Comparison of ENCODE assay signal across 9 mouse cellular contexts in the genomic region with DNA sequence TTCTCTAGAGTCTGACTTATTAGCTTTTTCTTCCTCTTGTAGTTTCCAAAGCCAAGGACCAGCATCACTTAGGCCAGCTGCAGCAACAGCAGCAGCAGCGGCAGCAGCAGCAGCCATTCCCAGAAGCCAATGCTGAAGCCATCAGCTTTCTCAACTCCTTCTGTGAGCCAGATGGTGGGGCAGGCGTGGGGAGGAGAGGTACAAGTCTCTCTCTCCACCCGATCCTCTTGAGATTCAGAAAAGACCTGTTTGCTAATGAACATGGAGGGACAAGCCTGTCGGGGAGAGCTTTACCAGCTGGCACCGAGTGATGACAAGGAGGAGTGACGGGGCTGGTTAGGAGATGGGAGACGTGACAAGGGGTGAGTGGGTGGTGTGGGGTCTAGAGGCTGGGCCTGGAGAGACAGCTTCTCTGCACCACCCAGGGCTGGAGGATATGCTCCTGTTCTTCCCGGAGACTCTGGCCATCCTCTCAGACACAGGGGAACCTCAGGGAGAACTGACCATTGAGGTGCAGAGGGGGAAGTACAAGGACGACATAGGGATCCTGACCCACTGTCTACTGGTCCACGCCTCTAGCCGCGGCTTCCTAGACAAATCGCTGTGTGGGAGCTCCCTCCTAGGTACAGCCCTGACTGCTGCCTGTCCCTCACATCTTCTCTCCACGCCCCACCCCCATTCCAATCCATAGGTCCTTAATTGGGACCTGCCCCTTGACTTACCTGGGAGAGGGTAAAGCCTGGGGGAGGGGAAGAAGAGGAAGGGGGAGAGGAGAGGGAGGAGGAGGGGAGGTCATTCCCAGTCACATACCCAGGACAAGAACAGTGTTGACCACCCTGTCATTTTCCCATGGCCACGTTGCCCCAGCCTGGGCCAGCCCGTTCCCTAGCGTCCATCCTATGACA. TPM values are rescaled to one million over a fixed set of nuclear protein-coding genes. Genes with fewer than 3 reads are reported as not detected.
DNase-seq lines count a peak whose midpoint lies in the region; ATAC-seq and TF ChIP-seq lines count a peak whose summit lies in the region.
"Had no signal": no experiment of that assay in that cellular context is flagged by ENCODE, and none has a peak within 500 bp of the region (broad histone marks: within the 10 kb centered on the region; RNA-seq: fewer than 3 reads in every experiment).

No protein-coding gene starts in this region.

- 70% methylated on average over 17 of the region's 17 CpGs for WGBS in forebrain, embryonic 15.5 days
- WGBS in forebrain, embryonic 13.5 days = 69% methylated on average over 17 of the region's 17 CpGs
- WGBS in kidney, embryonic 16.5 days = 63% methylated on average over 17 of the region's 17 CpGs
- WGBS in limb, embryonic 10.5 days = 69% methylated on average over 17 of the region's 17 CpGs

- H3K9me3 ChIP-seq in forebrain, embryonic 15.5 days = no peaks in the 10 kb centered on the region
- no peaks in the 10 kb centered on the region for H3K9me3 ChIP-seq in forebrain, embryonic 13.5 days (replicated peaks)
- H3K9me3 ChIP-seq in kidney, embryonic 16.5 days (ENCODE audit: low read length) = no peaks in the 10 kb centered on the region
- H3K9me3 ChIP-seq in E14TG2a.4 (ENCODE audit: low read length) = no peaks in the 10 kb centered on the region
- H3K9me3 ChIP-seq in limb, embryonic 10.5 days (replicated peaks) = no peaks in the 10 kb centered on the region
- H3K9me3 ChIP-seq: midbrain, embryonic 12.5 days had no signal

- no peak overlapping the region for H3K4me2 ChIP-seq in forebrain, embryonic 15.5 days (replicated peaks)
- no peak overlapping the region for H3K4me2 ChIP-seq in forebrain, embryonic 13.5 days
- peak overlapping the region; percentile 14; the same call in 1 of the 2 replicates for H3K4me2 ChIP-seq in kidney, embryonic 16.5 days (replicated peaks; ENCODE audit: low read depth, low read length)
- H3K4me2 ChIP-seq: midbrain, embryonic 12.5 days had no signal

- no peak overlapping the region for H3K27ac ChIP-seq in forebrain, embryonic 15.5 days (replicated peaks)
- H3K27ac ChIP-seq in forebrain, embryonic 13.5 days = no peak overlapping the region
- H3K27ac ChIP-seq in kidney, embryonic 16.5 days (ENCODE audit: low read length) = no peak overlapping the region
- H3K27ac ChIP-seq in limb, embryonic 10.5 days = peak overlapping the region; percentile 54
- H3K27ac ChIP-seq: midbrain, embryonic 12.5 days had no signal

- peak; percentile 57; the same call in 1 of the 2 replicates for ATAC-seq in forebrain, embryonic 15.5 days (replicated peaks)
- no peak for ATAC-seq in forebrain, embryonic 13.5 days
- ATAC-seq in kidney, embryonic 16.5 days (ENCODE audit: low FRiP score, low TSS enrichment) = peak; percentile 37; the same call in 1 of the 2 replicates

- DNase-seq in kidney, adult 8-10 months = no peak
- DNase-seq in limb, embryonic 10.5 days (ENCODE audit: low spot score) = no peak
- no peak for DNase-seq in thymus, postnatal 36 days
- no peak for DNase-seq in spleen, postnatal 14 days (ENCODE audit: low spot score in 2 of 2)

- no peak overlapping the region for H3K4me3 ChIP-seq in forebrain, embryonic 15.5 days
- H3K4me3 ChIP-seq in forebrain, embryonic 13.5 days = no peak overlapping the region
- no peak overlapping the region for H3K4me3 ChIP-seq in kidney, embryonic 16.5 days (ENCODE audit: low read length)
- H3K4me3 ChIP-seq in E14TG2a.4 (replicated peaks; ENCODE audit: low read length) = peak overlapping the region; percentile 23
- no peak overlapping the region for H3K4me3 ChIP-seq in limb, embryonic 10.5 days
- H3K4me3 ChIP-seq: midbrain, embryonic 12.5 days had no signal

- peaks cover 6% of the 10 kb centered on the region; the same call in 1 of the 2 replicates for H3K4me1 ChIP-seq in forebrain, embryonic 15.5 days
- peaks cover 6% of the 10 kb centered on the region; the same call in 1 of the 2 replicates for H3K4me1 ChIP-seq in forebrain, embryonic 13.5 days
- peaks cover 7% of the 10 kb centered on the region; the same call in 1 of the 2 replicates for H3K4me1 ChIP-seq in kidney, embryonic 16.5 days (ENCODE audit: insufficient read depth, low read length)
- peaks cover 53% of the 10 kb centered on the region for H3K4me1 ChIP-seq in E14TG2a.4 (replicated peaks; ENCODE audit: low read depth, low read length)
- peaks cover 26% of the 10 kb centered on the region for H3K4me1 ChIP-seq in limb, embryonic 10.5 days
- H3K4me1 ChIP-seq: midbrain, embryonic 12.5 days had no signal

- no peaks in the 10 kb centered on the region for H3K27me3 ChIP-seq in forebrain, embryonic 15.5 days
- H3K27me3 ChIP-seq in forebrain, embryonic 13.5 days = no peaks in the 10 kb centered on the region
- H3K27me3 ChIP-seq in kidney, embryonic 16.5 days (ENCODE audit: insufficient read depth, low read length) = no peaks in the 10 kb centered on the region
- peaks cover 11% of the 10 kb centered on the region for H3K27me3 ChIP-seq in E14TG2a.4 (ENCODE audit: insufficient read depth, low read length)
- H3K27me3 ChIP-seq in limb, embryonic 10.5 days (ENCODE audit: low read depth, poor library complexity, severe bottlenecking) = peaks cover 7% of the 10 kb centered on the region

- no peaks in the 10 kb centered on the region for H3K36me3 ChIP-seq in forebrain, embryonic 15.5 days
- no peaks in the 10 kb centered on the region for H3K36me3 ChIP-seq in forebrain, embryonic 13.5 days (ENCODE audit: poor library complexity, severe bottlenecking)
- no peaks in the 10 kb centered on the region for H3K36me3 ChIP-seq in kidney, embryonic 16.5 days (ENCODE audit: insufficient read depth, low read length)
- no peaks in the 10 kb centered on the region for H3K36me3 ChIP-seq in E14TG2a.4 (ENCODE audit: insufficient read depth, low read length)
- H3K36me3 ChIP-seq in limb, embryonic 10.5 days = no peaks in the 10 kb centered on the region
- H3K36me3 ChIP-seq: midbrain, embryonic 12.5 days had no signal

- TF ChIP-seq CTCF in E14TG2a.4 (conservative IDR thresholded peaks at IDR 0.05; ENCODE audit: low read length) = no peak

- no peak overlapping the region for H3K9ac ChIP-seq in forebrain, embryonic 15.5 days (replicated peaks)
- H3K9ac ChIP-seq in forebrain, embryonic 13.5 days = no peak overlapping the region
- no peak overlapping the region for H3K9ac ChIP-seq in kidney, embryonic 16.5 days (replicated peaks; ENCODE audit: low read length)
- H3K9ac ChIP-seq: midbrain, embryonic 12.5 days had no signal

RNA-seq across cellular contexts. Expression of a gene that starts 0.7 kb away (rescaled TPM):
- 0.38 and 1.2 TPM in 2 replicates for polyA plus RNA-seq in forebrain, embryonic 15.5 days (2015; fragmentation: Nextera tagmentation; extraction: Ambion mirVana)
- polyA plus RNA-seq in forebrain, embryonic 13.5 days (2015; fragmentation: Nextera tagmentation; extraction: Ambion mirVana) = 0.45 and 0.79 TPM in 2 replicates
- 0.50 and 0.53 TPM in 2 replicates for polyA plus RNA-seq in kidney, embryonic 16.5 days (2015; fragmentation: Nextera tagmentation; extraction: Ambion mirVana)
- polyA plus RNA-seq in limb, embryonic 10.5 days (2016; fragmentation: Nextera tagmentation; extraction: Ambion mirVana) = 0.29 and 0.38 TPM in 2 replicates

RNA-seq across cellular contexts. Expression of a gene that starts 12.4 kb away (rescaled TPM):
- 1.9 and 3.2 TPM in 2 replicates for polyA plus RNA-seq in forebrain, embryonic 15.5 days (2015; fragmentation: Nextera tagmentation; extraction: Ambion mirVana)
- polyA plus RNA-seq in forebrain, embryonic 13.5 days (2015; fragmentation: Nextera tagmentation; extraction: Ambion mirVana) = 1.1 and 1.9 TPM in 2 replicates
- 4.5 and 5.4 TPM in 2 replicates for polyA plus RNA-seq in kidney, embryonic 16.5 days (2015; fragmentation: Nextera tagmentation; extraction: Ambion mirVana)
- 0.69 and 1.2 TPM in 2 replicates for polyA plus RNA-seq in limb, embryonic 10.5 days (2016; fragmentation: Nextera tagmentation; extraction: Ambion mirVana)

RNA-seq across cellular contexts. Expression of a gene that starts 28.7 kb away (rescaled TPM):
- 21.4 and 22.4 TPM in 2 replicates for polyA plus RNA-seq in forebrain, embryonic 15.5 days (2015; fragmentation: Nextera tagmentation; extraction: Ambion mirVana)
- polyA plus RNA-seq in forebrain, embryonic 13.5 days (2015; fragmentation: Nextera tagmentation; extraction: Ambion mirVana) = 23.6 and 26.6 TPM in 2 replicates
- 91.1 and 94.0 TPM in 2 replicates for polyA plus RNA-seq in kidney, embryonic 16.5 days (2015; fragmentation: Nextera tagmentation; extraction: Ambion mirVana)
- 50.5 and 61.4 TPM in 2 replicates for polyA plus RNA-seq in limb, embryonic 10.5 days (2016; fragmentation: Nextera tagmentation; extraction: Ambion mirVana)

RNA-seq across cellular contexts. Expression of a gene that starts 46.6 kb away (rescaled TPM):
- 0.27 and 0.29 TPM in 2 replicates for polyA plus RNA-seq in forebrain, embryonic 15.5 days (2015; fragmentation: Nextera tagmentation; extraction: Ambion mirVana)
- 0.18 and 0.28 TPM in 2 replicates for polyA plus RNA-seq in forebrain, embryonic 13.5 days (2015; fragmentation: Nextera tagmentation; extraction: Ambion mirVana)
- 17.5 and 18.0 TPM in 2 replicates for polyA plus RNA-seq in kidney, embryonic 16.5 days (2015; fragmentation: Nextera tagmentation; extraction: Ambion mirVana)
- 0.23 and 0.31 TPM in 2 replicates for polyA plus RNA-seq in limb, embryonic 10.5 days (2016; fragmentation: Nextera tagmentation; extraction: Ambion mirVana)

RNA-seq across cellular contexts. Expression of a gene that starts 57.2 kb away (rescaled TPM):
- 5.4 and 6.8 TPM in 2 replicates for polyA plus RNA-seq in forebrain, embryonic 15.5 days (2015; fragmentation: Nextera tagmentation; extraction: Ambion mirVana)
- 4.3 and 4.4 TPM in 2 replicates for polyA plus RNA-seq in forebrain, embryonic 13.5 days (2015; fragmentation: Nextera tagmentation; extraction: Ambion mirVana)
- 33.5 and 35.1 TPM in 2 replicates for polyA plus RNA-seq in kidney, embryonic 16.5 days (2015; fragmentation: Nextera tagmentation; extraction: Ambion mirVana)
- polyA plus RNA-seq in limb, embryonic 10.5 days (2016; fragmentation: Nextera tagmentation; extraction: Ambion mirVana) = 10.7 and 12.0 TPM in 2 replicates
